Mouse (Mus musculus): ENCODE data around the gene Resf1.
"Not testable (repeated sequence)": the region's sequence is repeated elsewhere in the genome, so short reads cannot be mapped to it uniquely, and the experiment has no call there.

Gene Resf1

GRCm38 (mm10) chr6:149344372-149344771 is 35.2 kb downstream of the Resf1 start:
- no peak for DNase-seq (ENCODE audit: low spot score in 2 of 2)

GRCm38 (mm10) chr6:149348211-149348610 is 39.0 kb downstream of the Resf1 start:
- DNase-seq (ENCODE audit: low spot score in 2 of 2) = not testable (repeated sequence)

GRCm38 (mm10) chr6:149354826-149355495 is 45.7 kb downstream of the Resf1 start:
- no peak for DNase-seq (ENCODE audit: low spot score in 2 of 2)

DNA sequence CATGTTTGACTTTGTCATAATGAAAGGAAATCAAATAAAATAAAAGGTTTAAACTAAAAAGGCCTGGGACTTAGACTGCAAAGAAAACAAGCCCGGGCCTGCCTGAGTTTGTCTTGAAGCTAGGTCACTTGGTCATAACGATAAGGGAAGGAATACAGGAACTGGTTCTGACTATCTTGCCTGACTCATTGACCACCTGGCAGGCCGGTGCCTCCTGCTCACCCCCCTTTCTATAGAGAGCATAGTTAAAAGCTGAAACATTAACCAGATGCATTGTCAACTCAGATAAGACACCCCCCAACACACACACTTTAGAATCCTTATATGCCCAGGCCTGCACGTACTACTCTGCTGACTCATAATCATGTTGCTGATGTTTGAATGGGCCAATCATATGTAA is 46.6 kb downstream of the Resf1 start:
- not testable (repeated sequence) for DNase-seq (ENCODE audit: low spot score in 2 of 2)

DNA sequence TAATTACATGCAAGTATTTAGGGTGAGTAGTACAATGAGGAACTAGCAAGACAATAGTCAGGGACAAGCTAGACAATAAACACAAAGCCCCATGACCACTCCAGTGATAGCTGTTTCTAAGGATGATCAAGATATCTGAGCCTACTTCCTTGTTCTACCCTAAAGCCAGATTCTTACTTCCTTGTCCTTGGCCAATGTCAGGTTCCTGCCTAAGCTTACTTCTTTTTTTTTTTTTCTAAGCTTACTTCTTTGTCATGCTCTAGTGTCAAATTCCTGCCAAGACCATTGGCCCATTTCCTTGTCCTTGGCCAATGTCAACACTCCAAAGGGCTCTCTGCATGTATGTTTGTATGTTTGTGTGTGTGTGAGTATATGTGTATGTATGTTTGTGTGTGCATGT is 47.9 kb downstream of the Resf1 start:
- DNase-seq (ENCODE audit: low spot score in 2 of 2) = no peak

GRCm38 (mm10) chr6:149362533-149362932 is 53.3 kb downstream of the Resf1 start:
- DNase-seq (ENCODE audit: low spot score in 2 of 2) = not testable (repeated sequence)

DNA sequence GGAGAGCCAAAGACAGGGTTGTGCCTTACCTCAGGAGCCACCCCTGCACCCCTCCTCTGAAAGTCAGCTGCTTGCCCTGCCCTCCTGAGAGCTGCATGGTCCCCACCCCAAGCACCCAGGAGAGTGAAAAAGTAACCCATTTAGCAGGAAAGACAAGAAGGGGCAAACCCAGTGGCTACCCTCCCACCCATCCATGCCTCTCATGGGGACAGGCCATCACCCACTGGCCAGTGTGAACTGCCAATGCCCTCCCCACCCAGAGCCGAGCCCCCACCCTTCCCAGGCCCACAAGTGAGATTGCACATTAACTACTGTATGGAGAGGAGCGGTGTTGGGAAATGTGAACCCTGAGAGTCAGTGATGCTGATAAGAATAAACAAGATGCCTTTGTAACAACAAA is 56.8 kb downstream of the Resf1 start:
- DNase-seq (ENCODE audit: low spot score in 2 of 2) = not testable (repeated sequence)

DNA sequence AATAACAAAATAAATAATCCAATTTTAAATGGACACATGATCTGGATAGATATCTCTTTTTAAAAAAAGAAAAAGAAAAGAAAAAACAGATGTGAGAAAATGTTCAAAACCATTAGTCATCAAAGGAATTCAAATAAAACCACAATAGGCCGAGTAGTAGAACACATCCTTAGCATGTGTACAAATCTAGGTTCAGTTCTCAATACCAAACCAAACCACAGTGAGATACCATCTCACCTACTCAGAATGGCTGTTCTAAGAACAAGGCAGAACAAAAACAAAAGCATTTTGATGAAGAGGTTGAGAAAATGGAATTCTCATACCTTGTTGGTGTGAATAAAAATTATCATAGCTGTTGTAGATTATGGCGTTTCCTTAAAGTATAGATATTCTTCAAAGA is 57.2 kb downstream of the Resf1 start:
- no peak for DNase-seq (ENCODE audit: low spot score in 2 of 2)

- no peak for DNase-seq (ENCODE audit: low spot score in 2 of 2)
Observed at GRCm38 (mm10) chr6:149374986-149375457, 65.8 kb downstream of the Resf1 start.

- DNase-seq (ENCODE audit: low spot score in 2 of 2) = no peak
Observed at GRCm38 (mm10) chr6:149383531-149383930, 74.3 kb downstream of the Resf1 start.

All from urinary bladder, postnatal 4 days (tissue).